Comparison of ENCODE assay signal across 8 mouse cellular contexts in the genomic region with DNA sequence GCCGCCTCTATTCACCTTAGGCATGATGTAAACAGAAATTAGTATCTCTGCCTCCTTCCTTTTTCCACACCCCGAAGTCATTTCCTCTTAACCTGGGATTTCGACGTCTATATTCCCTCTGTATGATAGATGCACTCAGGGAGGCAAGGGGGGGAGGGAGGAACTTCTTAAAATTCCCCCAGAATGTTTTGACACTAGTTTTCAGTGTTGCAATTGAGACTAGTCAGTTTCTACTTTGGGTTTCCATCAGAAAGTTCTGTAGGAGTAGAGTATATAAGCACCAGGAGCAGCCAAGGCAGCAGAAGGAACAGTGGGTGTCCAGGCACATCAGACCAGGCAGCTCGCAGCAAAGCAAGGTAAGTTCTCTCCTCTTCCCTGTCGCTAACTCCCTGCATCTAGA. TPM values are rescaled to one million over a fixed set of nuclear protein-coding genes. Genes with fewer than 3 reads are reported as not detected.
DNase-seq lines count a peak whose midpoint lies in the region; ATAC-seq and TF ChIP-seq lines count a peak whose summit lies in the region.

A gene (plus strand): TSS at position 301 of the 400 bp plus-strand sequence.

- 59% methylated on average over 6 of the region's 6 CpGs for WGBS in heart, embryonic 11.5 days (ENCODE audit: insufficient replicate concordance)
- WGBS in hindbrain, embryonic 10.5 days, result 79% methylated on average over 6 of the region's 6 CpGs
- WGBS in liver, postnatal 0 days (ENCODE audit: insufficient replicate concordance), result 51% methylated on average over 6 of the region's 6 CpGs

- no peak for ATAC-seq in heart, embryonic 11.5 days (replicated peaks; ENCODE audit: insufficient number of reproducible peaks, low FRiP score, low TSS enrichment)
- no peak for ATAC-seq in liver, postnatal 0 days

- peak within 1 kb of the TSS; percentile 30 for H3K4me3 ChIP-seq in heart, embryonic 11.5 days (ENCODE audit: low read depth, low read length)
- H3K4me3 ChIP-seq in ES-Bruce4 (ENCODE audit: low read depth, low read length), result peak within 1 kb of the TSS; percentile 53
- peak within 1 kb of the TSS; percentile 52 for H3K4me3 ChIP-seq in hindbrain, embryonic 10.5 days
- H3K4me3 ChIP-seq in liver, postnatal 0 days (ENCODE audit: low read depth, low read length), result 0 out of 2 replicates have a peak within 1 kb of the TSS, but pooled peaks have one; percentile 15

- H3K27ac ChIP-seq in heart, embryonic 11.5 days (ENCODE audit: low read depth, low read length), result no peak within 1 kb of the TSS
- no peak within 1 kb of the TSS for H3K27ac ChIP-seq in ES-Bruce4 (ENCODE audit: insufficient read depth, low read length)
- H3K27ac ChIP-seq in hindbrain, embryonic 10.5 days, result peak within 1 kb of the TSS; percentile 79
- H3K27ac ChIP-seq in liver, postnatal 0 days (ENCODE audit: low read depth), result no peak within 1 kb of the TSS

- TF ChIP-seq POLR2A in ES-Bruce4 (IDR thresholded peaks at IDR 0.05; ENCODE audit: insufficient read depth, low read length), result no peak

- H3K4me2 ChIP-seq in heart, embryonic 11.5 days, result peak within 1 kb of the TSS; percentile 58
- H3K4me2 ChIP-seq in liver, postnatal 0 days (ENCODE audit: low read depth, low read length), result peak within 1 kb of the TSS; percentile 60

- no peaks in the 10 kb centered on the region for H3K9me3 ChIP-seq in heart, embryonic 11.5 days (replicated peaks; ENCODE audit: control insufficient read depth, low read length)
- H3K9me3 ChIP-seq in ES-Bruce4 (replicated peaks; ENCODE audit: control insufficient read depth, insufficient read depth, low read length, poor library complexity, severe bottlenecking), result no peaks in the 10 kb centered on the region
- H3K9me3 ChIP-seq in hindbrain, embryonic 10.5 days, result no peaks in the 10 kb centered on the region
- no peaks in the 10 kb centered on the region for H3K9me3 ChIP-seq in liver, postnatal 0 days (ENCODE audit: low read length)

- no peak for TF ChIP-seq CTCF in ES-Bruce4 (IDR thresholded peaks at IDR 0.05; ENCODE audit: low read depth, low read length)
- TF ChIP-seq CTCF in liver, postnatal 0 days (IDR thresholded peaks at IDR 0.05; ENCODE audit: low read depth), result no peak

- intact Hi-C loops in heart, postnatal 14 days (cut with DNase I), result loop anchor here (5.0 kb wide), 1 partner anchor 53 kb away; no protein-coding TSS in a partner anchor

- no peak for DNase-seq in heart, postnatal 14 days
- no peak for DNase-seq in hindbrain, embryonic 10.5 days (ENCODE audit: low spot score)
- DNase-seq in liver, postnatal 0 days, result no peak
- no peak for DNase-seq in T-cell, adult 2 months (ENCODE audit: low spot score)
- no peak for DNase-seq in layer of hippocampus, adult 9-11 months
- no peak for DNase-seq in thymus, postnatal 14 days

- H3K4me1 ChIP-seq in heart, embryonic 11.5 days (ENCODE audit: control insufficient read depth, insufficient read depth, low read length), result peaks cover 16% of the 10 kb centered on the region
- H3K4me1 ChIP-seq in ES-Bruce4 (ENCODE audit: control insufficient read depth, insufficient read depth, low read length), result no peaks in the 10 kb centered on the region
- peaks cover 5% of the 10 kb centered on the region; the same call in 1 of the 2 replicates for H3K4me1 ChIP-seq in hindbrain, embryonic 10.5 days (replicated peaks)
- H3K4me1 ChIP-seq in liver, postnatal 0 days (ENCODE audit: insufficient read depth), result peaks cover 2% of the 10 kb centered on the region; the same call in 1 of the 2 replicates

- no peak for TF ChIP-seq EP300 in ES-Bruce4 (IDR thresholded peaks at IDR 0.05; ENCODE audit: insufficient read depth, low read depth, low read length)
- no peak for TF ChIP-seq EP300 in liver, postnatal 0 days (IDR thresholded peaks at IDR 0.05; ENCODE audit: low read depth)

- H3K36me3 ChIP-seq in heart, embryonic 11.5 days (ENCODE audit: control insufficient read depth, insufficient read depth, low read length), result no peaks in the 10 kb centered on the region
- no peaks in the 10 kb centered on the region for H3K36me3 ChIP-seq in ES-Bruce4 (ENCODE audit: control insufficient read depth, insufficient read depth, low read length, poor library complexity, severe bottlenecking)
- no peaks in the 10 kb centered on the region for H3K36me3 ChIP-seq in hindbrain, embryonic 10.5 days
- H3K36me3 ChIP-seq in liver, postnatal 0 days (replicated peaks; ENCODE audit: insufficient read depth, low read length), result no peaks in the 10 kb centered on the region

- H3K9ac ChIP-seq in heart, embryonic 11.5 days (ENCODE audit: low read depth, low read length), result no peak within 1 kb of the TSS
- no peak within 1 kb of the TSS for H3K9ac ChIP-seq in ES-Bruce4 (ENCODE audit: low read depth, poor library complexity, severe bottlenecking)
- H3K9ac ChIP-seq in liver, postnatal 0 days (replicated peaks), result no peak within 1 kb of the TSS

- H3K27me3 ChIP-seq in heart, embryonic 11.5 days (ENCODE audit: control insufficient read depth, insufficient read depth, low read length), result no peaks in the 10 kb centered on the region
- H3K27me3 ChIP-seq in ES-Bruce4 (ENCODE audit: control insufficient read depth, insufficient read depth, low read length, poor library complexity, severe bottlenecking), result no peaks in the 10 kb centered on the region; the same call in 1 of the 2 replicates
- no peaks in the 10 kb centered on the region for H3K27me3 ChIP-seq in hindbrain, embryonic 10.5 days (ENCODE audit: insufficient read depth, poor library complexity, severe bottlenecking)
- no peaks in the 10 kb centered on the region for H3K27me3 ChIP-seq in liver, postnatal 0 days (ENCODE audit: insufficient read depth, low read length)

RNA-seq across cellular contexts. Expression of the gene that starts here (rescaled TPM):
- 0.42 TPM in 1 of 2 replicates, not detected in the other for polyA plus RNA-seq in heart, embryonic 11.5 days (2014; fragmentation: Nextera tagmentation; extraction: Ambion mirVana)
- not detected for total RNA-seq in heart, postnatal 14 days (2021)
- not detected in 2 replicates for polyA plus RNA-seq in ES-Bruce4 (2011; ENCODE audit: insufficient read depth, insufficient read length, low read depth, missing spikeins)
- not detected in 2 replicates for polyA plus RNA-seq in hindbrain, embryonic 10.5 days (2016; fragmentation: Nextera tagmentation; extraction: Ambion mirVana)
- polyA plus RNA-seq in liver, postnatal 0 days (2015; fragmentation: Nextera tagmentation; extraction: Ambion mirVana), result not detected in 2 replicates
